Mouse (Mus musculus) brown adipose tissue, adult 24 weeks (tissue): ENCODE measurements around the gene Ptpdc1. TPM values are rescaled to one million over a fixed set of nuclear protein-coding genes. Genes with fewer than 3 reads are reported as not detected.

Experiments
- H3K27ac ChIP-seq: fragments of 200-500 bp; replicated peaks from 2 replicates; pipeline ENCODE4 v1.5.1; 2012; ENCODE audit warnings: low read depth, mild to moderate bottlenecking, low read length
- H3K4me1 ChIP-seq: fragments of 200-500 bp; 2 replicates; pipeline ENCODE4 v1.6.1; 2012; ENCODE audit warnings: low read length, mixed read lengths; ENCODE audit not compliant: control insufficient read depth, insufficient read depth, insufficient read length
- H3K4me3 ChIP-seq: fragments of 200-500 bp; 2 replicates; pipeline ENCODE4 v1.5.1; 2012; ENCODE audit warnings: low read depth, mild to moderate bottlenecking, low read length, moderate library complexity; ENCODE audit not compliant: insufficient read depth
- polyA plus RNA-seq: library from polyadenylated mRNA; stranded (reverse); fragments of >200 nt; gene quantifications from 2 replicates; pipeline ENCODE4 v1.2.4, GENCODE M21; 2012; ENCODE audit not compliant: missing spikeins, insufficient read depth, insufficient read length

The Ptpdc1 gene
- 2.4 and 3.1 TPM in 2 replicates for polyA plus RNA-seq

DNA sequence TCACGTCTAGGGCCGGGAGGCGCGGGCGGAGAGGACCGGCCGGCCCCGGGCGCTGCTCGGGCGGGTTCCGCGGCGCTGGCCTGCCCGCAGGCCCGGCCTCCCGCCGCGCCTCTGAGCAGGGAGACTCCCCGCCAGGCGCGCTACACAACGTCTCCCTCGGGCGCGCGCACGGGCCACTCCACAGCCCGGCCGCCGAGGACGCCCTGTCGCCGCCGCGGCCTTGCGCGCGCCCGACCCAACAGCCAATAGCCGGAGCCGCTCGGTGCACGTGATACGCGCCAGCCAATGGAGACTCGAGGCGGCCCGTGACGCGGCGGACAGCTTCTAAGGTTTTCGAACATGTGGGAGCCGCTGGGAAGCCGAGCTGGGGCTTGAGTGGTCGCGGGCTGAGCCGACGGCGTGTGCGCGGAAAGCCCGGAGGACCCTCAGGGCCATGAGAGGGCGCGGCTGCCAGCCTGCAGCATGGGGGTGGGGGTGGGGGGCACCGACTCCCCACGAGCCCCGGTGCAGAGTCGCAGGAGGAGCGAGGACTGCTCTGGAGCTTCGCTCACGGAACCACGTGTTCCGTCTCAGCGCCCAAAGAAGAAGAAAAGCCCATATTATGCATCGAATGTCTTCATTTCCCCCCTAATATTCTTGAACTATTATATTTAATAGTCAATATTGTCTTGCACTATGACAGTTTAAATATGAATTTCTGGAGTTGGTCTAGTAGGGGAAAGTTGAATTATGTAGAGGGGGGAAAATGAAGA is at the start of gene Ptpdc1:
Ptpdc1 (minus strand) TSS at position 232 of the 752 bp plus-strand sequence.
- Histone ChIP-seq H3K4me3 (peak within 1 kb of the TSS; percentile 89), H3K27ac (peak within 1 kb of the TSS; percentile 73), H3K4me1 (no peaks in the 10 kb centered on the region)

DNA sequence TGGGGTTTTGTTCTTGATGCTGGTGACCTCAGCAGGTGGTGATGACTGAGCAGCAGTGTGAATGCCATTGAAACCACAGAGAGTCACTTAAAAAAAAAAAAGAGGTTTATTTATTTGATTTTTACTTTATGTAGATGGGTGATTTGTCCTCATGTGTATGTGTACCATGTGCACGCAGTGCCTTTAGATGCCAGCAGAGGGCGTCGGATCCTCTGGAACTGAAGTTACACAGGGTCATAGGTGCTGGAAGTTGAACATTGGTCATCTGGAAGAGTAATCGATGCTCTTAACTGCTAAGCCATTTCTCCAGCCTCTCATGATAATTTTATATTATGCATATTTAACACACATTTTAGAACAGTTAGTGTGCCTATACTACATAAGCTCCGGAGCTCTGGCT is 49.1 kb upstream of the Ptpdc1 start:
- no peak overlapping the region for H3K27ac ChIP-seq
- H3K4me1 ChIP-seq, result 0 out of 2 replicates have a peak, but pooled peaks cover 2% of the 10 kb centered on the region
- no peak overlapping the region for H3K4me3 ChIP-seq

DNA sequence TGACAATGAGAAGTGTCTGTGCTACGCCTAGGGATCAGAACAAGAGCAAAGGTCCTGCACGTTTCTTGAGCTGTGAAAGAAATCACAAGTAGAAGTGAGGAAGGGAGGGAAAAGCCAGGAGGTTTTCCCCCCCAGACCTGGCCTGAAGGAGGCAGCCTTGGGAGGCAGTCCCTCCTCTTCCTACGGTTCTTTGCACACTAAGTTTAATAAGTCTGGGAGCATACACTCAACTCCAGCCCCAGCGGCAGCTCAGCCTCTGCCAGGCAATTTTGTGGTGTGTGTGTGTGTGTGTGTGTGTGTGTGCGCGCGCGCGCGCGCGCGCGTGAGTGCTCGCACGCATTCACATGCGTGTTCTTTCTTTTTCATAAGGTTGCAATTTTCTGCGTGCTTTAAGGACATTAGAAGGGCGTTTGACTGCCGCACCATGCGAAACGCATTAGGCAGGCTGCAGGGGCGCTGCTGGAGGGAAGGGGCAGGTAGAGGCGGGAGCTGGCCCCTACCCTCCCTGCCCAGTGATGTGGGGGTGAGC is 46.9 kb upstream of the Ptpdc1 start:
- Histone ChIP-seq H3K27ac (no peak overlapping the region), H3K4me3 (no peak overlapping the region), H3K4me1 (peaks cover 6% of the 10 kb centered on the region; the same call in 1 of the 2 replicates)

DNA sequence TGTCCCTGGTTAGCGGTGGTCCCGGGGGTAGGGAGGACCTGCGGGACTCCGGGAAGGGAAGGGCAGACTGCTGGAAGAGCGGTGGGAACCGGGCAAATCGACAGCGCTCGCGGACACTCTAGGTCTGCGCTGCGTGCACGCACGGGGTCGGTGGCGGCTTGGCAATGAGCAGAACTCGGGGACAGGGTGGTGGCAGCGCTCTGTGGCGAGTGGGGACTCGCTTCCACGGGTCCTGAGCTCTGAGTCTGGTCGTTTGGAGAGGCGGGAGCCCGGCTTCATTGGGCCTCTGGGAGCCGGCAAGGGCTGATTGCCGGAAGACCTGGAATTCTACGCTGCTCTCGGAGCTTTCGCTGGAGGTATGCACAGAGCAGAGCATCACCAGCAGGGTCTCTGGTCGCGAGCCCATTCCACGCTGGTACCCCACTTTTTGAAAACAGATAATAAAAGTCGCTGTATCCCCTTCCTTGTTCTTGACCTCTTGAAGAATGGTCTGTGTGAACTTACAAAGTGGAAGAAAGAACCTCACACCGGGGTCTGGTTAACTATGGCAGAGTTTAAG is 43.6 kb upstream of the Ptpdc1 start:
- H3K4me1 ChIP-seq, result peaks cover 6% of the 10 kb centered on the region; the same call in 1 of the 2 replicates
- peak overlapping the region; percentile 30 for H3K4me3 ChIP-seq
- H3K27ac ChIP-seq, result no peak overlapping the region

DNA sequence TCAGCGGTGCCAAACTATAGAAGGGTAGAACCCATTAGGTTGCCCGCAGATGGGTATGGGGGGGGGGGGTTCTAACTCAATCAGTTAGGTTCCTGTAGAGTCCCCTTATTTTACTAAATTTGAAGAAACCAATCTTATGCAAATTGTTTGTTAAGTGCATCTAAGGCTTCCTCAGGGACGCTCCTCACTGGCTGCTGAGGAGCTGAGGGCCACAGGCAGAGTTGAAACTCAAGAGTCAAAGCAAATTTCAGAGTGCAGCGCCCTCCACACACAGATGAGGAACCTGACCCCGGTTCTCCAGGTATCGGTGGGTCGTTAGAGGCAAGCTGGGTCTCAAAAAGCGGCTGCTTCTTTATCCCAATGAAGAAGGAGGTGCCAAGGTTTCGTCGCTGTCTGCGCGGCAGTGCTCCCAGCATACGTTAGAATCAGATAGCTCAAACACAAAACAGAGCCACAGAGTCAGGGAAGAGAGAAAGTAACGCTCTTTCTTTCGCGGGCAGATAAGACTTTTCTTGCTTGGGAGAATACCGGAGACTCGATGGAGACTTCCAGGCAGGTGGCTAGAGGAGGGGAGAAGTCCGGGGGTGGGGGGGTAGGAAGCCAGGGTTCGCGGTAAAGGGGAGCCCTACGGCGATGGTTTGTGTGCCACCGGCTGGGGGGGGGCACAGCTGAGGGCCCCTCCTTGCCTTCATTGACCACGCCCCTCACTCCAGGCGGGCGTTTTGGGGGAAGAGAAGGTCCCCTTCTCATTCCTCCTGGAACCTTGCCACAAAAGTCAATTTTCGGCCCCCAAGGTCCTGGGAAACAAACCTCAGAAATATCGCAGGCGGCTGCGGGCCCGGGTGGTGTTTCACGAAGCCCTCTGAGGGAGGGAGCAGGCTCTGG is 42.9 kb upstream of the Ptpdc1 start:
- Histone ChIP-seq H3K4me1 (peaks cover 6% of the 10 kb centered on the region; the same call in 1 of the 2 replicates), H3K27ac (no peak overlapping the region), H3K4me3 (peak overlapping the region; percentile 30; the same call in 1 of the 2 replicates)

DNA sequence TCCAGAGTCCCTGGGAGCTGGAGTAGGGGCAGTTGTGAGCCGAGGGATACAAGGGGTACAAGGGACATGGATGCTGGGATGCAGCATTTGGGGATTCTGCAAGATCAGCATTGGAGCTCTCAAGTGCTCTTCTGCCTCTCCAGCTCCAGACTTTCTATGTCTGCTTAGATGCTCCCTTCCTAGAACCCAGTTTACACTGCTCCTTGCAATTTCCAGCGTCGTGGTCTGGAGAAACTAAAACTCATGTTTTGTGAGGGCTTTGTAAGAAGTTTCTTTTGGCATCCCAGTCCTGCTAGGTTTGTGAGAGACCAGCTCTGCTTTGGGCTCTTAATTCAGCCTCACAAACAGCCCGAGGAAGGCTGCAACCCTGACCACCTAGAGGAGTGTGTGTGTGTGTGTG is 42.0 kb upstream of the Ptpdc1 start:
- no peak overlapping the region for H3K4me3 ChIP-seq
- H3K4me1 ChIP-seq, result peaks cover 6% of the 10 kb centered on the region; the same call in 1 of the 2 replicates
- no peak overlapping the region for H3K27ac ChIP-seq

DNA sequence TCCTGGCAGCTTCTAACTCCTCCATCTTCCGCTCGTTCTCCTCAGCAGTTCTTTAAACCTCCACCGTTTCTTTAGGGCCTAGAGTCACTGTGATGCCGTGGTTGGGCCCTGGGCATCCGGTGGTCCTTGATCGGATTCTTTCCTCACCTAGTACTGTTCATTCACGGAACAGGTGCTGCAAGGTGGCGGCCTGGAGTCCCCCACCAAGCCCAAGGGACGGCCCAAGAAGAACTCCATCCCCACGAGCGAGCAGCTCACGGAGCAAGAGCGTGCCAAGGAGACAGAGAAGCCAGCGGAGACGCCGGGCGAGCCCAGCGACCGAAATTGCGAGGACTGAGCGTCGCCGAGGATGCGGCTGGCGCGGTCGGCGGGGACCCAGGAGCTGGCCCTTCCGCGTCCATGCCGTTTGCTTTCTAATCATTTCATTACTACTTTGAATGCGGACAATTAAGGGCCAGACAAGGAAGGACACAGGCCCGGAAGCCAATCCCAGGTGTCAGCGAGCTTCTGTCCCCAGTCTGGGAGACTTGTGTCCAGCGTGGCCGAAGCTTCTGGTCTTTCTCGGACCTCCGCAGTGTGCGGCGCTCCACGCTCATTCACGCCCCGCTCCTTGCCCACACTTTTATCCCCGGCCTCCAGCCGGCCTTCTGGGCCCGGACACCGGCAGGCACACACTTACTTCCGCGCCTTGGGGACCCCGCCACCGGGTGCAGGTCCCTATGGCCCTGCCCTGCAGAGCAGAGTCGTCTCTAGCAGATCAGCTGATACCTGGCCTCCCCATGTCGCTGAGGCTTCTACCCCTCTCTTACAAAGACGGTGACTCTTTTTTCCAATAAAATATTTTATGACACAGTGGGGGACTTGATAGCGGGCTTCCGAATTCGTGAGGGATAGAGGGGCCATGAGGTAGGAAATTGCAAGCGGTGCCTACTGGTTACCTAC is 40.5 kb upstream of the Ptpdc1 start:
- Histone ChIP-seq H3K27ac (no peak overlapping the region), H3K4me1 (peaks cover 6% of the 10 kb centered on the region; the same call in 1 of the 2 replicates), H3K4me3 (0 out of 2 replicates have a peak overlapping the region, but pooled peaks have one; percentile 4)

DNA sequence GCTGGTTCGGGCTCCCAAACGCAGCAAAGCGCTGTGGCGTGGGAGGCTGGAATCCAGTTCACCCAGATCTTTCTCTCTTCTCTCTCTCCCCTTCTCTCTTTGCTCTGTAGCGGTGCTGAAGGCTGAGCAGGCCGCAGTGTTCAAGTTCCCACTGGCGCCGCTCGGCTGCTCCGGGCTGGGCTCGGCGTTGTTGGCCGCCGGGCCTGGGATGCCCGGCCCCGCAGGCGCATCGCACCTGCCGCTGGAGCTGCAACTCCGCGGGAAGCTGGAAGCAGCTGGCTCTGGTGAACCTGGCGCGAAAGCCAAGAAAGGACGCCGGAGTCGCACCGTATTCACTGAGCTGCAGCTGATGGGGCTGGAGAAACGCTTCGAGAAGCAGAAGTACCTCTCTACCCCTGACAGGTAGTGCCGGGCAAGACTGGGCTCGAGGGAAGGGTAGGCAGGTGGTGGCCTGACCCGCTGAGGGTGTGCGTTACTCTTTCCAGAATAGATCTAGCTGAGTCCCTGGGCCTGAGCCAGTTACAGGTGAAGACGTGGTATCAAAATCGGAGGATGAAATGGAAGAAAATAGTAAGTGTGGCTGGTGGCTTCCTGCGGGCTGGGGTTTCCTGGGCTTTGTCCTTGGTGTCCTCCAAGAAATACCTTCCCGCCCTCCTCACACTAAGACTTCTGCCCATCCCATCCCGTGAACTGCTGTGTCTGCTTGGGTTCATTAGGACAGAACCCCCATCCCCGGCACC is 39.6 kb upstream of the Ptpdc1 start:
- no peak overlapping the region for H3K4me3 ChIP-seq
- H3K4me1 ChIP-seq, result peaks cover 6% of the 10 kb centered on the region; the same call in 1 of the 2 replicates
- H3K27ac ChIP-seq, result no peak overlapping the region

DNA sequence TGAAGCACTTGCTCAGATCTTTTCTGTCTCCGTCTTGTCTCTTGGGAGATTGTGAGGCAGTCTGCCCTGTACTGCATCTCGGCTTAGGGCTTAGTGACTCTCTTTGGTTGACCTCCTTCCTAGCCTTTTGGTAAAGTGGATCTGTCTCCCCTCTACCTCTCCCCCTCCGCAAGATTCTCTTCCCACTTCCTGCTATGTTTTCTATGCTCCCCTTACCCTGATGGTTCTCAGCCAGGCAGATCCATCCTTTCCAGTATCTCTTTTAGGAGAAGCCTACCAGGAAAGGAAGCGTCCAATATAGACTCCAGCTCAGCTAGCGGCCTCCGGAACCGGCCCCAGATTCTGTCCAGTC is 38.5 kb upstream of the Ptpdc1 start:
- no peak overlapping the region for H3K4me3 ChIP-seq
- peaks cover 4% of the 10 kb centered on the region for H3K4me1 ChIP-seq

DNA sequence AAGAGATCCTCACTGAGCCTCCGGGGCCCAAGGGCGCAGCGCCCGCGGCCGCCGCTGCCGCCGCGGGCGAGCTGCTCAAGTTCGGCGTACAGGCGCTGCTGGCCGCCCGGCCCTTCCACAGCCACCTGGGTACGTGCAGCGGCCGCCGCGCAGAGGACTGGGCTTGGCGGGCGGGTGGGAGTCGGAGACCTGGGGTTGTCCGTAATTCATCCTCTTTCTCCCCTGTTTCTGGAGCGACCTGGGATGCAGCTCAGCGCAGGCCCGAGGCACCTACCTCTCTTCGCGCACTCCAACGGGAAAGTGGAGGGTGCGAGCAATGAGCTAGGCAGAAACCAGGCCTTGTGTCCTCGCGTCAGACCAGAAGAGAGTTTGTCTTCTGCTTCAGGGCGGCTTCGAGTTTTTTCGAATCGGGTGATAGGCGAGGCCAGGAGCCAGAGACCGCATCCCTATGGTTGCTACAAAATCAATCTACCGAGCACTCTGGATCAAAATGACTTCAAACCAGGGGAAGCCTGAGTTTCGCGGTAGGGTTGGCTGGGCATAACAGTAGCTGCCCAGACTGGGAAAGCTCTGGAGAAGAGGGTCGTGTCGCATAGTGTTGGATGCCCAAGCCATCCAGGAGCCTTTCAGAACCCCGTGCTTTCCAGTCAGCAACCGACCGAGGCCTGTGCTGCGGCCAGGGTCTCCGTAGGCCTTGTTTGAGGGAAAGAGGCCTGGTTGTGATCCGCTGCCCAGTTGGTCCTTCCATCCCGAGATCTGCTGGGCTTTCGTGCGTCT is 37.9 kb upstream of the Ptpdc1 start:
- Histone ChIP-seq H3K4me1 (peaks cover 2% of the 10 kb centered on the region), H3K27ac (no peak overlapping the region), H3K4me3 (no peak overlapping the region)

More for the DNA sequence above, 38.5 kb upstream of the Ptpdc1 start:
- H3K27ac ChIP-seq, result no peak overlapping the region

DNA sequence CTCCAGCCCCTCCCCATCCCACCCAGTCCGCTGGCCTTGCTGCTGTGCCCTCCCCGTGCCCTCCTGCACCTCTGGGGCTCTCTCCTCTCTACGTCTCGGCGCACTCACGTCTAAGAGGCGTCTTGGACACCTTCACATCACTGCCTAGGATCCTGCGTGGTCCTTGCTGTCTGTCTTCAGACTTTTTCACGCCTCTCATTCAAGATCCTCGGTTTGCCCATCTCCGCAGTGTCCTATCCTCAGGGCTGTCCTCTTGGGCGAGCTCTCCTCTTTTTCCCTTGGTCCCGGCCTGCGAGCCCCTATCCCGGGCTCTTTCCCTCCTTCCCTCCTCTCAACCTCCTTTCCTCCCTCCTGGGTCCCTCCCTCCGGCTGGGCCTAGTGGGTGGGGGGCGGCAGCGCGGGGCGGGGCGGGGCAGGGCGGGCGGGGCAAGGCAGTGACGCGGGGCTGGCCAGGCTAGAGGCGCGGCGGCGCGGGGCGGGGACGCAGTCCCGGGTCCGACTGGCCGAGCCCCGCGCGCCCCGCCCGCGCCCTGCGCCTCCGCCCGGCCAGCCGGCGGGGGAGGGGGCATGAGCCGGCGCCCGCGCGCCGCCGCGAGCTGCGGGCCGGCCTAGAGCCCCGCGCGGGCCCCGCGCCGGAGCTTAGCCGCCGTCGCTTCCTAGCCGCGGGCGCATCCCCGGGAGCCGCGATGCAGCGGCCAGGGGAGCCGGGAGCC is 37.1 kb upstream of the Ptpdc1 start, which contains the start of gene Barx1:
Barx1 (plus strand) TSS at position 568 of the 713 bp plus-strand sequence.
- H3K4me3 ChIP-seq, result no peak within 1 kb of the TSS
- H3K4me1 ChIP-seq, result peaks cover 4% of the 10 kb centered on the region
- no peak within 1 kb of the TSS for H3K27ac ChIP-seq

DNA sequence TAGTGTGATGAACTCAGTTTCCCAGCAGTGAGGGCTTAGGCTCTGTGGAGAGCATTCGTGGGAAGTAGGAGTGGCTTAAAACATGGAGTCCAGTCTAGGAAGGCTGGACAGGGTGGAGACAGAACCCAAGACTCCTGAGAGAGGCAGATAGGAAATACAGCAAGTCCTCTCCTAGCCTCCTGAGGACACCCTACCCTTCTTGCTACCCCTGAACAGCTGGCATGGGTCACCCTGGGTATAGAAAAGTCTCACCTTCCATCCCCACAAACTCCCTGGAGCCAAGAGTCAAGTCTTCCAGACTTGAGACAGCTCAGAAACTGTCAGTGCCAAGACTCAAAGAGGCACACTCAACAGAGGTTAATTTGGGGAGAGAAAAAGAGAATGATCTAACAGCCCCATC is 36.1 kb upstream of the Ptpdc1 start:
- Histone ChIP-seq H3K27ac (no peak overlapping the region), H3K4me1 (peaks cover 4% of the 10 kb centered on the region), H3K4me3 (no peak overlapping the region)
